Mouse (Mus musculus) bone marrow macrophage, adult 2 months (primary cell): Measurements from ENCODE around the gene Mettl7a1.

Experiments used
- CTCF ChIP-seq: IDR thresholded peaks from 2 replicates; pipeline ENCODE4 v1.5.1; 2012; ENCODE audit warnings: low read depth, mild to moderate bottlenecking, low read length, moderate library complexity
- POLR2A ChIP-seq: IDR thresholded peaks from 2 replicates; pipeline ENCODE4 v1.6.1; 2012; ENCODE audit warnings: mild to moderate bottlenecking, low read depth, low read length, borderline replicate concordance

DNA sequence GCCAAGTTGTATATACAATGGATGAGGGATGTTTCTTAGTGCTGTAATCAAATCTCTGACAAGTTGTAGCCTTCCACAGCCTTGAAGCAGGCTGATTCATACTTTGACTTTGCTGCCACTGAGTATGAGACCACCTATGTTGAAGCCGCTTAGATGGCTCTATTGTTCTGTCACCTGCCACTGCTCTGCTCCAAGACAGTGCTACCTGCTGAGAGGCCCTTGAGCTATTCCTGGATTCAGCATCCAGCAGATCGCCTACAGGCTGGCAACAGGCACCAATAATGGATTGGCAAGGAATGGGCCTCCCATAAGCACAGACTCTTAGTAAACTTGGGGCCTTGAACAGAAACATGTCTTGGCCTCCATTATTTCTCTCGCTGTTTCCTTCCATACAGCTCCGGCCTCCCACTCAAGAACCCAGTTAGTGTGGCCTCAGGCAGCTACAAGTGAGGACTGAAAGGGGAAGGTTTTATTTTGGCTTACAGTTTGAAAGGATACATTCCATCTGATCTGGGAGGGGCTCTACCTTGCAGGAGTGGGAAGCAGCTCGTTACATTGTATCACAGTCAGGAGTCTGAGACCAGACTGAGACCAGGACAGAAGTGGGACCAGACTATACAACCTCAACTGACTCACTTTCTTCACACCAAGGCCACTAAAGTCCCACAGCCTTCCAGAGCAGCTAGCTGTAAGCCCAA, 10.7 kb downstream of the Mettl7a1 start:
- TF ChIP-seq POLR2A (no peak), CTCF (no peak)
